Mouse (Mus musculus) myocyte (in vitro differentiated cells): Measurements from ENCODE around the gene Twf1.

Experiments
- CEBPB ChIP-seq: IDR thresholded peaks from 2 replicates; pipeline ENCODE4 v1.6.1; 2011; ENCODE audit warnings: mild to moderate bottlenecking, moderate library complexity; ENCODE audit not compliant: poor library complexity, insufficient read depth, severe bottlenecking
- E2F4 ChIP-seq: IDR thresholded peaks from one replicate; pipeline ENCODE4 v1.6.1; 2011; ENCODE audit warnings: mild to moderate bottlenecking, control low read depth, moderate library complexity; ENCODE audit not compliant: insufficient read depth
- MAX ChIP-seq: IDR thresholded peaks from one replicate; pipeline ENCODE4 v1.6.1; 2011; ENCODE audit warnings: low read depth, mild to moderate bottlenecking, control low read depth
- MYOD1 ChIP-seq, 3 experiments: IDR thresholded peaks; one replicate each; pipeline ENCODE4 v1.6.1; 2011; ENCODE audit warnings: control low read depth in 2 of 3, low read depth in 2 of 3, mild to moderate bottlenecking in 2 of 3, moderate library complexity in 1 of 3; ENCODE audit not compliant: insufficient read length in 2 of 3, control insufficient read depth in 1 of 3
- MYOG ChIP-seq, 3 experiments: IDR thresholded peaks; one replicate each; pipeline ENCODE4 v1.6.1; 2011; ENCODE audit warnings: control low read depth in 2 of 3, low read depth in 2 of 3, mild to moderate bottlenecking in 2 of 3; ENCODE audit not compliant: insufficient read length in 2 of 3, control insufficient read depth in 1 of 3, insufficient read depth in 1 of 3
- POLR2A ChIP-seq: IDR thresholded peaks from one replicate; pipeline ENCODE4 v1.6.1; 2011; ENCODE audit warnings: low read depth, mild to moderate bottlenecking, control low read depth, moderate library complexity; ENCODE audit not compliant: insufficient read length
- POLR2AphosphoS2 ChIP-seq: IDR thresholded peaks from one replicate; pipeline ENCODE4 v1.6.1; 2011; ENCODE audit warnings: low read depth, control low read depth; ENCODE audit not compliant: insufficient read length
- TCF12 ChIP-seq: IDR thresholded peaks from one replicate; pipeline ENCODE4 v1.6.1; 2011; ENCODE audit warnings: mild to moderate bottlenecking, control low read depth; ENCODE audit not compliant: poor library complexity, insufficient read depth, severe bottlenecking
- TCF3 ChIP-seq: IDR thresholded peaks from one replicate; pipeline ENCODE4 v1.6.1; 2011; ENCODE audit warnings: low read depth, control low read depth; ENCODE audit not compliant: insufficient read length
- USF1 ChIP-seq: IDR thresholded peaks from one replicate; pipeline ENCODE4 v1.6.1; 2011; ENCODE audit warnings: low read depth, mild to moderate bottlenecking, control low read depth, moderate library complexity

GRCm38 (mm10) chr15:94634524-94634923, 44.8 kb upstream of the Twf1 start:
- TF ChIP-seq MYOD1 (IDR thresholded peaks at IDR 0.05; ENCODE audit: control insufficient read depth in 1 of 3, insufficient read length in 2 of 3, low read depth in 2 of 3) = peak in 2 of 3 experiments; percentile 20 to 49
- no peak for TF ChIP-seq POLR2A
- no peak for TF ChIP-seq POLR2AphosphoS2
- no peak for TF ChIP-seq TCF3
- no peak for TF ChIP-seq MAX
- no peak for TF ChIP-seq E2F4
- TF ChIP-seq MYOG (IDR thresholded peaks at IDR 0.05; ENCODE audit: control insufficient read depth in 1 of 3, insufficient read depth in 1 of 3, insufficient read length in 2 of 3, low read depth in 2 of 3) = peak in 1 of 3 experiments; percentile 36
- no peak for TF ChIP-seq TCF12
- no peak for TF ChIP-seq USF1
- TF ChIP-seq CEBPB = no peak
